Mouse (Mus musculus) lung, embryonic 15.5 days (tissue): ENCODE results near the gene Treh. TPM values are rescaled to one million over a fixed set of nuclear protein-coding genes. Genes with fewer than 3 reads are reported as not detected.

ENCODE experiments used
- ATAC-seq: fragments of 200-750 bp; cut with Nextera tagmentation; 2 replicates; pipeline ENCODE4 v1.8.0; 2017; ENCODE audit warnings: moderate number of reproducible peaks, borderline replicate concordance; ENCODE audit not compliant: low FRiP score, low TSS enrichment; ENCODE audit errors: extremely low read depth
- H3K27ac ChIP-seq: fragments of 300-500 bp; sonication (generic); 2 replicates; pipeline ENCODE4 v1.5.1; 2015; ENCODE audit warnings: moderate library complexity, mild to moderate bottlenecking, inconsistent platforms
- H3K27me3 ChIP-seq: fragments of 300-500 bp; sonication (generic); 2 replicates; pipeline ENCODE4 v1.6.1; 2015; ENCODE audit warnings: inconsistent platforms
- H3K36me3 ChIP-seq: fragments of 300-500 bp; sonication (generic); 2 replicates; pipeline ENCODE4 v1.6.1; 2015; ENCODE audit warnings: inconsistent platforms
- H3K4me1 ChIP-seq: fragments of 300-500 bp; sonication (generic); 2 replicates; pipeline ENCODE4 v1.6.1; 2015; ENCODE audit warnings: inconsistent platforms
- H3K4me2 ChIP-seq: fragments of 300-500 bp; sonication (generic); 2 replicates; pipeline ENCODE4 v1.6.1; 2015; ENCODE audit warnings: inconsistent platforms, mild to moderate bottlenecking, moderate library complexity
- H3K4me3 ChIP-seq: fragments of 300-500 bp; sonication (generic); 2 replicates; pipeline ENCODE4 v1.5.1; 2015; ENCODE audit warnings: mild to moderate bottlenecking, inconsistent platforms
- H3K9ac ChIP-seq: fragments of 300-500 bp; sonication (generic); 2 replicates; pipeline ENCODE4 v1.6.1; 2015; ENCODE audit warnings: inconsistent platforms
- H3K9me3 ChIP-seq: fragments of 300-500 bp; sonication (generic); 2 replicates; pipeline ENCODE4 v1.6.1; 2016; ENCODE audit warnings: inconsistent platforms
- WGBS: fragments of 180-500 bp; shearing (Covaris S2); methylation state at CpG from one replicate; pipeline ENCODE4 v1.1.7; 2015; 5-methylcytosine and 5-hydroxymethylcytosine counted together
- polyA plus RNA-seq: library from polyadenylated mRNA; unstranded; fragments of >200 nt; fragmentation: Nextera tagmentation; extraction: Ambion mirVana; gene quantifications from 2 replicates; pipeline ENCODE4 v1.2.1, GENCODE M21; 2015

The Treh gene
- polyA plus RNA-seq, 1 experiment from 2014 or later, result not detected

- peaks cover 10% of the 10 kb centered on the region; the same call in 1 of the 2 replicates for H3K36me3 ChIP-seq
- H3K27me3 ChIP-seq, result no peaks in the 10 kb centered on the region
- H3K4me3 ChIP-seq, result no peak overlapping the region
- H3K27ac ChIP-seq, result no peak overlapping the region
- peaks cover 11% of the 10 kb centered on the region for H3K4me1 ChIP-seq
- no peak for ATAC-seq
- 85% methylated on average over 8 of the region's 8 CpGs for WGBS
- H3K9ac ChIP-seq, result no peak overlapping the region
- no peaks in the 10 kb centered on the region; the same call in 1 of the 2 replicates for H3K9me3 ChIP-seq
- H3K4me2 ChIP-seq, result no peak overlapping the region
These were observed 10.0 kb downstream of the Treh start for GRCm38 (mm10) chr9:44683046-44683445.

DNA sequence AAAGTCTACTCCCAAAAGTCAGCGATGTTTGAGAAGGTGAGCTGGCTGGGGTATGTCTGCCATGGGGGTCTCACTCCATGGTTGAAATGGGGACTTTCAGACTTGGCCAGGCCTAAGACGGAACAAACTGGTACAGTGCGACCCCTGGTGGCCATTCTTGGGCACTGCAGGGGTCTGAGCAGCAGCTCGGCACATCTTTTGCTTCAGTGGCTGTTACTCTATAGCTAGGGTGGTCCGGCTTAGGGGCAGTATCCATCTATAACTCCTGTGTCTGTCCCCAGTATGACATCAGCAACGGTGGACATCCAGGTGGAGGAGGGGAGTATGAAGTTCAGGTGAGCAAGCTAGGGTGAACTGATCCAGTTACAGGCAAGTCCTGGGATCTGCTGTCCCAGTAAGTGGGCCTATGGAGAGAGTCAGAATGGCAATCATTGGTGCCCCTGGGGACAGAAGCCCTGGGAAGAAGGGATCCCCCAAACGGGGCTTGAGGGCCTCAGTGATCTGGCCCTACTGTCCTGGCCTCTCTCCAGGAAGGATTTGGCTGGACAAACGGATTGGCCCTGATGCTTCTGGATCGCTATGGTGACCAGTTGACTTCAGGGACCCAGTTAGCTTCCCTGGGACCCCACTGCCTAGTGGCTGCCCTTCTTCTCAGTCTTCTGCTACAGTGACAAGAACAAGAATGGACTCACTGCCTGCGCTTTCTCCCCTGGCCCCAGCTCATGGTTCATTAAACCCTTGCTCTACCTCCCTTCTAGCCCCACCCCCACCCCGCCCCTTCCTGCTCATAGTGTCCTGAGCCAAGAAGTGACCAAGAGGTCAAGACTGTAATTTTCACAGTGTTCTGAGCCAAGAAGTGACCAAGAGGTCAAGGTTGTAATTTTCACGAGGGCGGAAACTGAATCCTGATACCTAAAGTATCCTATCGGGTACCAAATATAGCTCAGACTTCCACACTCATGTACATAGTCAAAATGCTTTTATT lies 12.6 kb downstream of the Treh start:
- 36% methylated on average over 14 of the region's 14 CpGs for WGBS
- H3K4me1 ChIP-seq, result peaks cover 11% of the 10 kb centered on the region
- H3K4me2 ChIP-seq, result no peak overlapping the region
- no peak overlapping the region for H3K4me3 ChIP-seq
- H3K9me3 ChIP-seq, result no peaks in the 10 kb centered on the region
- H3K36me3 ChIP-seq, result peaks cover 21% of the 10 kb centered on the region; the same call in 1 of the 2 replicates
- H3K27ac ChIP-seq, result no peak overlapping the region
- H3K27me3 ChIP-seq, result no peaks in the 10 kb centered on the region
- H3K9ac ChIP-seq, result no peak overlapping the region
- peak; percentile 51; the same call in 1 of the 2 replicates for ATAC-seq

DNA sequence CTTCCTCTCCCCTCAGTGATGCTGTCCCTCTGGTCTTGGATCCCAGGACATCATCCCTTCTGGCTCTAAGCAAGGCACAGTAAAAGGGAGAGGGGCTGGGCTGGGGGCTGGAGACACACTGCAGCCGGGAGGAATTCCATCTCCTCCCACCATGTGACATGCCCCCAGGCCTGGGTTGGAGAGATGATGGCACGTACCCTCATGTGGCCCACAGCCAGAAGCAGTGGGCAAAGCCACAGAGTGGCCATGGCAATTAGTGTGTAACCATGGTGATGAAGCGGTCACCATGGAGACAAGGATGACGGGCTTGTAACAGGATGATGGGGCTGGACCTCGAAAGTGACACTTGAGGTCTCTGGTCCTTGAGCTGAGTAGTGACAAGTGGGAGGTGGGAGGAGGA lies 13.6 kb downstream of the Treh start:
- no peaks in the 10 kb centered on the region for H3K27me3 ChIP-seq
- H3K9me3 ChIP-seq, result no peaks in the 10 kb centered on the region
- peaks cover 27% of the 10 kb centered on the region; the same call in 1 of the 2 replicates for H3K36me3 ChIP-seq
- H3K27ac ChIP-seq, result no peak overlapping the region
- no peak overlapping the region for H3K4me2 ChIP-seq
- no peak overlapping the region for H3K9ac ChIP-seq
- 74% methylated on average over 5 of the region's 5 CpGs for WGBS
- no peak overlapping the region for H3K4me3 ChIP-seq
- H3K4me1 ChIP-seq, result peaks cover 21% of the 10 kb centered on the region
- ATAC-seq, result no peak

GRCm38 (mm10) chr9:44688013-44688412 lies 15.0 kb downstream of the Treh start:
- ATAC-seq, result no peak
- Histone ChIP-seq H3K4me2 (no peak overlapping the region), H3K4me3 (no peak overlapping the region), H3K27me3 (no peaks in the 10 kb centered on the region), H3K4me1 (peaks cover 25% of the 10 kb centered on the region), H3K9ac (no peak overlapping the region), H3K27ac (no peak overlapping the region), H3K36me3 (peaks cover 28% of the 10 kb centered on the region; the same call in 1 of the 2 replicates), H3K9me3 (no peaks in the 10 kb centered on the region)
- 74% methylated on average over 9 of the region's 9 CpGs for WGBS

DNA sequence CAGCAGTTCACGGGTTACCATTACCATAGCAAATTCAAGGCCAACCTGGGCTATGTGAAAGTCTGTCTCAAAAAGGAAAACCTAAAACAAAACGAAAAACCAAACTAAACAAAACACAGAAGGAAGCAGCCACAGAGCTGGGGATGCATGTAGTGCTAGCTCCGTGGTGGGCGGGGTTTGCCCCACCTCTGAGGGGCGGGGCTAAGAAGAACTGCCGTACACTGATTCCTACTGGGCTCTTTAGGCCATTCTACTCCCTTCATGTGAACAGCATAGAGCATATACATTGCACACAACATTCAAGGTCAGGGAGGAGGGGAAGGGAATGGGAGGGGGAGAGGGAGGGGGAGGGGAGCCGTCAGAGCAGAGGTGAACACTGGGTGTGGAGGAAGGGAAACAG lies 17.6 kb downstream of the Treh start:
- no peak for ATAC-seq
- Histone ChIP-seq H3K4me2 (no peak overlapping the region), H3K9ac (no peak overlapping the region), H3K27me3 (no peaks in the 10 kb centered on the region), H3K9me3 (no peaks in the 10 kb centered on the region), H3K27ac (no peak overlapping the region), H3K4me1 (peaks cover 24% of the 10 kb centered on the region), H3K4me3 (no peak overlapping the region), H3K36me3 (peaks cover 50% of the 10 kb centered on the region; the same call in 1 of the 2 replicates)
- 43% methylated on average over 7 of the region's 7 CpGs for WGBS

DNA sequence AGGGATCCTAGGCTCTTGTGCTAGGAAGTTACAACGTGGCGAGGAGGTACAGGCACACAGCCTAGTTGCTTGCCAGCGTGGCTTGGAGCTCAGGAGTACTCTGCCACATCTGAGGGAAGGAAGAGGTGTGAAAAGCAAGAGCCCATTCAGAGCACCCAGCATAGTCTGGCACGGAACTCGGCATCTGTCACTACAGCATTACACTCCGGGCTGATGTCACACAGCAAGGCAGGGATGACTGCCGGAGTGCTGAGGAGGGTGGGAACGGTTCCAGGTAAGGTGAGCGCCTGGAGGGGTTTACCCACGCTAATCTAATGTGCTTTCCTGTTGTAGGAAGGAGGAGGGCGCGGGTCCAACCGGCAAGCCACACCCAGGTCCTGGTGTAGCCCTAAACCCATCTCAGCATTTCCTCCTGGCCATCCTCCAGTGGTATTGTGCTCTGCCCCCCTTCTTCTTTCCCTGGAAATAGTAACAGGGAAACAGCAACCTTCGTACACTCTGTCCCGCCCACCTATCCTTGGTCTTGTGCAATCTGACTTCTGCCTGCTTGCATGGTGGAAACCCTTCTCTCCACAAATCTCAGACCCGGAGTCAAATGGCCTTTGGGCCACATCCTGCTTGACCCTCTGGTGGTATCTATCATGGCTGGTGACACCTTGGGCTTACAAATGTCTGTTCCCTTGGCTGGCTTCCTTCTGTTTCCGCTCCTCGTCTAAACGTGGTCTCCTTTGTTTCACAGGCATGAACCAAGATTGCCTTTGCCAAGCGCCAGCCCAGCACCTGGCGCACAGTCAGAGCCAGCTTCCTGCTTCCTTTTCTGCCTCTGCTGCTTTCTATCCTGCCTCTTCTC lies 18.9 kb downstream of the Treh start:
- Histone ChIP-seq H3K27ac (peak overlapping the region; percentile 60), H3K4me1 (peaks cover 14% of the 10 kb centered on the region), H3K36me3 (peaks cover 49% of the 10 kb centered on the region), H3K4me2 (no peak overlapping the region; the same call in 1 of the 2 replicates), H3K9ac (no peak overlapping the region), H3K4me3 (no peak overlapping the region), H3K9me3 (no peaks in the 10 kb centered on the region), H3K27me3 (no peaks in the 10 kb centered on the region)
- WGBS, result 72% methylated on average over 21 of the region's 21 CpGs
- peak; percentile 50 for ATAC-seq

DNA sequence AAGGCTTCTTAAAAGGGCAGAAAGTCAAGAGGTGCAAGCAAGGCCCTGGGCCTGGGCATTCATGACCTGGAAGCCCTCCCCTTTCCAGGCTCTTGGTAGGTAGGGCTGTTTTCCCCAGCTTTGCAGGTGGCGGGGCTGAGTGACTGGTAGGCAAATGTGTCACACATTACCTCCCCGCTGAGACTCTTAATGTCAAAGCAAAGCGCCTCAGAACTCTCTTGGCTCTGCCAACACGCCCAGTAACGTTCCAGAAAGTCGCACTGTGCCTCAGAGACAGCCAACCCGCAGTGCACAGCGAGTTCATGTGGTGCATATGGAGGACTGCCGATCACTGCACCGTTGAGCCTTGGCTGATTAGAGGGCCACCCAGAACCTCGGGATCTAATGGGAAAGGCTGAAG lies 20.0 kb downstream of the Treh start:
- ATAC-seq, result no peak
- WGBS, result 90% methylated on average over 11 of the region's 11 CpGs
- no peaks in the 10 kb centered on the region for H3K9me3 ChIP-seq
- H3K9ac ChIP-seq, result no peak overlapping the region
- peak overlapping the region; percentile 60; the same call in 1 of the 2 replicates for H3K27ac ChIP-seq
- peaks cover 14% of the 10 kb centered on the region for H3K4me1 ChIP-seq
- no peak overlapping the region for H3K4me2 ChIP-seq
- peaks cover 51% of the 10 kb centered on the region for H3K36me3 ChIP-seq
- no peak overlapping the region for H3K4me3 ChIP-seq
- no peaks in the 10 kb centered on the region for H3K27me3 ChIP-seq

DNA sequence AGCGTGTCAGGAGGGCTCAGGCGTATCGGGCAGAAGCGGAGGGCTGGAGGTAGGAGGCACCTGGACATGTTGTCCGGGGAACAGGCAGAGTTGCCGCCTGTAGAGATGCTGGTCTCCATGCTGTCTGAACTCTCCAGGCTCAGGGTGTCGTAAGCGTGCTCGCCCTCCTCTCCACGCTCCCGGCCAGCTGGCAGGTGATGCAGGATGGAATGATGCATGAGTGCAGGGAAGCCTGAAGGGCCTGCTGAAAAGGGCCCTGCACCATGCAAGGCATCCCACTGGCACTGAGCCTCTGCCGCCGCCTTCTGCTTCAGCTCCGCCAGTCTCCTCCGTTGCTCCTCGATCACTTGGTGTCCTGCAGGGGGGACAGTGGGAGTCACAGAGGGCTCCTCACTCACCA lies 24.8 kb downstream of the Treh start:
- Histone ChIP-seq H3K9me3 (no peaks in the 10 kb centered on the region), H3K4me2 (no peak overlapping the region), H3K4me1 (no peaks in the 10 kb centered on the region), H3K27ac (no peak overlapping the region), H3K36me3 (peaks cover 61% of the 10 kb centered on the region), H3K4me3 (no peak overlapping the region), H3K9ac (no peak overlapping the region), H3K27me3 (no peaks in the 10 kb centered on the region)
- ATAC-seq, result no peak
- WGBS, result 90% methylated on average over 16 of the region's 16 CpGs

GRCm38 (mm10) chr9:44699196-44699595 lies 26.2 kb downstream of the Treh start:
- H3K4me1 ChIP-seq, result no peaks in the 10 kb centered on the region
- H3K4me3 ChIP-seq, result no peak overlapping the region
- H3K27me3 ChIP-seq, result no peaks in the 10 kb centered on the region
- no peaks in the 10 kb centered on the region for H3K9me3 ChIP-seq
- no peak overlapping the region for H3K4me2 ChIP-seq
- no peak overlapping the region for H3K9ac ChIP-seq
- H3K36me3 ChIP-seq, result peaks cover 58% of the 10 kb centered on the region
- H3K27ac ChIP-seq, result no peak overlapping the region
- no peak for ATAC-seq
- WGBS, result 82% methylated on average over 10 of the region's 10 CpGs

DNA sequence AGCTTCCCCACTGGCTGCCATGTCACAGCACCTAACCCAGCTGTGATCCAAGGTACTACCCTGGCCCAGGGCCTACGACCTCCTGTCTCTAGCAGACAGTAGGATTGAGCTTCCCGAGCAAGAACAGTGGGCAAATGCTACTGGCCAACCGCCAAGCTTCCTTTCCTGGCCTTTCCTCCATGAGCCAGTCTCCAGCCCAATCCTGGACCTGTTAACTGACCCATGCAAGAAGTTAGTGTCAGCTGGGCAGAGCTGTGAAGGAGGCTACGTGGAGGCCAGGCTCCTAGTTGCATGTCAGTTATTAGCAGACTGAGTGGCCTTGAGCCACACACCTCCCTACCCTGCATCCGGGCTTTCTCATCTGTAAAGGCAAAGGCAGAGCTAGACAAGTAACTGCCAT lies 26.7 kb downstream of the Treh start:
- no peaks in the 10 kb centered on the region for H3K27me3 ChIP-seq
- no peak overlapping the region for H3K9ac ChIP-seq
- H3K27ac ChIP-seq, result no peak overlapping the region
- ATAC-seq, result no peak
- no peaks in the 10 kb centered on the region for H3K9me3 ChIP-seq
- H3K36me3 ChIP-seq, result peaks cover 53% of the 10 kb centered on the region
- 72% methylated on average over 5 of the region's 5 CpGs for WGBS
- H3K4me2 ChIP-seq, result no peak overlapping the region
- no peak overlapping the region for H3K4me3 ChIP-seq
- no peaks in the 10 kb centered on the region for H3K4me1 ChIP-seq

DNA sequence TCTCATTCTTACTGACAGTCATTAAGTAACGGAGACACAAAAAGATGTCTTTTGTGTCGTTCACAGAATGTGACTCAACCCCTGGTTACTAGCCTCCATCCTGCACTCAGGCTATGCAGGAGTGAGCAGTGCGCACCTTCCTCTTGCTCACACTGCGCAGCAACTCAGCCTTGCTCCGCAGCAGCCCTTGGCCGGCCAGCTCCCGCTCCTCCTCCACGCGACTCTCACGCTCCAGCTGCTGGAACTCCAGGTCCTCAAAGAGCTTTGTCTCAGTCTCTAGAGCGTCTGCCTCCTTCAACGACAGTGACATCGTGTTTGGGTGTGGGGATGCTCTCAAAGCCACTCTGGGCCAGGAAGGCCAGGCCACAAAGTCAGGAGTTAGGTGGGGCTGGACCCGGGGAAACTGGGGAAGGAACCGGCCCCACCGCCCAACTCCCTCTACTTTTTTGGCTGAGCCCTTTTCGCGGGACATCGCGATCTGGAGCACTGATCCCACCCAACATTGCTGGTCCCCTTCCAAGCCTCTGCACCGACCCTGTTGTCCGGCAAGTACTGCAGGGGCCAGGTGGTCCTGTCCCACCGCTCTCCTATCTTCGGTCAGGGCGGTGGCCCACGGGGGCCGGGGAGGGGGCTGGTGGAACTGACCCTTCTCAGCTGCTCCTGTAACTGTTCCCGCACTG lies 34.9 kb downstream of the Treh start:
- H3K9ac ChIP-seq, result peak overlapping the region; percentile 47
- peak overlapping the region; percentile 81 for H3K4me2 ChIP-seq
- H3K4me1 ChIP-seq, result peaks cover 15% of the 10 kb centered on the region
- H3K27me3 ChIP-seq, result no peaks in the 10 kb centered on the region
- WGBS, result 21% methylated on average over 28 of the region's 28 CpGs
- peaks cover 44% of the 10 kb centered on the region; the same call in 1 of the 2 replicates for H3K36me3 ChIP-seq
- peak; percentile 5; the same call in 1 of the 2 replicates for ATAC-seq
- H3K4me3 ChIP-seq, result peak overlapping the region; percentile 45
- peak overlapping the region; percentile 31; the same call in 1 of the 2 replicates for H3K27ac ChIP-seq
- no peaks in the 10 kb centered on the region for H3K9me3 ChIP-seq
